15 mouse cellular contexts compared by ENCODE assay signal in genomic region chr17:10397336-10397735, GRCm38 (mm10).
A peak's percentile ranks its signal among the peaks of the same experiment; 100 is the strongest.
DNase-seq lines count a peak whose midpoint lies in the region; ATAC-seq and TF ChIP-seq lines count a peak whose summit lies in the region.
"Had no signal": no experiment of that assay in that cellular context is flagged by ENCODE, and none has a peak within 500 bp of the region (broad histone marks: within the 10 kb centered on the region; RNA-seq: fewer than 3 reads in every experiment).

No protein-coding gene starts in this region.

- WGBS in heart, embryonic 10.5 days, result 54% methylated on average over 11 of the region's 11 CpGs
- WGBS in limb, embryonic 12.5 days, result 34% methylated on average over 11 of the region's 11 CpGs
- WGBS in olfactory bulb, adult 2 months, result 20% methylated on average over 11 of the region's 11 CpGs

- no peak for ATAC-seq in limb, embryonic 12.5 days (ENCODE audit: insufficient number of reproducible peaks, insufficient read depth, low FRiP score, low TSS enrichment, low read depth)

- peak overlapping the region; percentile 89 for H3K27ac ChIP-seq in heart, embryonic 10.5 days
- H3K27ac ChIP-seq in left cerebral cortex, adult 2 months, result peak overlapping the region; percentile 9; the same call in 1 of the 2 replicates
- peak overlapping the region; percentile 90 for H3K27ac ChIP-seq in limb, embryonic 12.5 days
- H3K27ac ChIP-seq in olfactory bulb, adult 2 months (ENCODE audit: insufficient read depth, low read depth, low read length), result peak overlapping the region; percentile 52
- H3K27ac ChIP-seq: liver, embryonic 13.5 days had no signal

- no peak for TF ChIP-seq CTCF in left cerebral cortex, adult 2 months (IDR thresholded peaks at IDR 0.05)
- TF ChIP-seq CTCF in olfactory bulb, adult 2 months (IDR thresholded peaks at IDR 0.05; ENCODE audit: insufficient read depth, low read depth, low read length), result no peak

- H3K9me3 ChIP-seq in heart, embryonic 10.5 days, result no peaks in the 10 kb centered on the region
- H3K9me3 ChIP-seq in limb, embryonic 12.5 days, result no peaks in the 10 kb centered on the region
- H3K9me3 ChIP-seq: embryonic facial prominence, embryonic 13.5 days; liver, embryonic 13.5 days had no signal

- intact Hi-C loops in left cerebral cortex, adult 2 months (cut with DNase I), result no loop called here

- H3K4me2 ChIP-seq in limb, embryonic 12.5 days, result no peak overlapping the region
- H3K4me2 ChIP-seq: embryonic facial prominence, embryonic 13.5 days; liver, embryonic 13.5 days had no signal

- no peaks in the 10 kb centered on the region for H3K36me3 ChIP-seq in heart, embryonic 10.5 days
- H3K36me3 ChIP-seq in limb, embryonic 12.5 days, result no peaks in the 10 kb centered on the region
- H3K36me3 ChIP-seq: embryonic facial prominence, embryonic 13.5 days; liver, embryonic 13.5 days had no signal

- H3K4me3 ChIP-seq in heart, embryonic 10.5 days, result no peak overlapping the region
- H3K4me3 ChIP-seq in left cerebral cortex, adult 2 months, result no peak overlapping the region
- no peak overlapping the region for H3K4me3 ChIP-seq in limb, embryonic 12.5 days (replicated peaks)
- no peak overlapping the region for H3K4me3 ChIP-seq in olfactory bulb, adult 2 months (ENCODE audit: insufficient read depth, low read depth, low read length)
- H3K4me3 ChIP-seq: embryonic facial prominence, embryonic 13.5 days; liver, embryonic 13.5 days; myocyte had no signal

- H3K27me3 ChIP-seq in heart, embryonic 10.5 days (ENCODE audit: insufficient read depth, poor library complexity, severe bottlenecking), result no peaks in the 10 kb centered on the region
- no peaks in the 10 kb centered on the region for H3K27me3 ChIP-seq in limb, embryonic 12.5 days
- H3K27me3 ChIP-seq: embryonic facial prominence, embryonic 13.5 days; liver, embryonic 13.5 days had no signal

- peaks cover 77% of the 10 kb centered on the region for H3K4me1 ChIP-seq in heart, embryonic 10.5 days
- H3K4me1 ChIP-seq in limb, embryonic 12.5 days (replicated peaks), result peaks cover 44% of the 10 kb centered on the region
- H3K4me1 ChIP-seq in olfactory bulb, adult 2 months (ENCODE audit: control insufficient read depth, insufficient read depth, low read length), result peaks cover 31% of the 10 kb centered on the region

- DNase-seq in heart, embryonic 10.5 days (ENCODE audit: low spot score), result no peak
- no peak for DNase-seq in heart, adult 9 months (ENCODE audit: low spot score in 2 of 2)
- DNase-seq in left cerebral cortex, adult 2 months (ENCODE audit: extremely low spot score in 1 of 2, low spot score in 2 of 2), result no peak
- DNase-seq in left cerebral cortex, adult 8-10 months (ENCODE audit: low spot score in 2 of 2), result no peak
- no peak for DNase-seq in thymus, postnatal 36 days
- no peak for DNase-seq in embryo, embryonic 11 days
- DNase-seq: adrenal gland, postnatal 25 days; cerebellum, adult 18-20 months; kidney, adult 11 months; liver, embryonic 13.5 days; thymus, postnatal 14 days had no signal

- H3K9ac ChIP-seq in limb, embryonic 12.5 days (replicated peaks), result no peak overlapping the region
- H3K9ac ChIP-seq: embryonic facial prominence, embryonic 13.5 days; liver, embryonic 13.5 days had no signal

- no peak for TF ChIP-seq POLR2A in olfactory bulb, adult 2 months (IDR thresholded peaks at IDR 0.05; ENCODE audit: insufficient read depth, low read depth, low read length)

Comparison
In these comparisons a context has a peak if more than half of its experiments do, and no peak if none do; other contexts are left out.
1. H3K27ac ChIP-seq: peak in every context shown above with its lines; median percentile 90 in limb, embryonic 12.5 days; 89 in heart, embryonic 10.5 days; 52 in olfactory bulb, adult 2 months; 9 in left cerebral cortex, adult 2 months.